Mouse (Mus musculus) MEL-GATA-1-ER (cell line): ENCODE data around the gene Chchd3.

Experiments used
- DNase-seq: peaks from one replicate; pipeline ENCODE4 v3.0.0-alpha.2; 2012; ENCODE audit warnings: low read depth; ENCODE audit errors: extremely low read depth

The Chchd3 gene

DNA sequence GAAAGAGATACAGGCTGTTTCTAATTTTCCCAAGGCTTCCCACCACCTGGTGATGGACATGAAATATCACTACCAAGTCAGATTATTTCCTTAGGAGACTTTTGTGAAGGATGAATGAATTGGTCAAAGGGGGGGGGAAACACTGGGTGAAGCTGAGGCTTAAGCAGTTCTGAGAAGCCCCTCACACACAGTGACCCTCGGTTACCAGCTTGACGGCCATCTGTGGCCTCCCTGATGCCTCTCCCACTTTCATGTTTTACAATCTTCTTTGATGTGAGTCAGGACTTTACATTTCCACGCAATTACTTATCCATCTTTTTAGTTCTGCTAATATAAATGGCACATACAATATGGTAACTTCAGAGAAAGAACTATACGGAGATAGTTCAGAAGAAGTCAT, 252.3 kb downstream of the Chchd3 start:
- no peak for DNase-seq

DNA sequence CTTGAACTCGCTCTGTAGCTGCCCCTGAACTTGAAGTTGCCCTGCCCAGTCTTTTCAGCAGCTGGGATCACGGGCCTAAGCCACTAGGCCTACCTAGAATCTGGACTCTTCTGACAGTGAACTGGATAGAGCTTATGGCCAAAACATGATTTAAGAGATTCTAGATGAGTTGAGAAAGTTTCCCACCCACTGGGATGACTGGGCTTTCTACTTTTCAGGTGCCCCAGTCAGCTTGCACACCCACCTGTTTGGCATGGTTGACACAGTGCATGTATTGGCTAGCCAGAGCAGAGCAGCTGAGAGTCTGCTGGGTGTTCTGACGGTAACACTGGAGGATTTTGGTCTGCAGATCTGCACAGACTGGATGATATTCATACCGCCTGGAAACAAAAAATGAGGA, 256.4 kb downstream of the Chchd3 start:
- DNase-seq: no peak

GRCm38 (mm10) chr6:32801776-32802175, 258.3 kb downstream of the Chchd3 start:
- no peak for DNase-seq

- no peak for DNase-seq
These were observed 262.5 kb downstream of the Chchd3 start for GRCm38 (mm10) chr6:32797525-32797924.

DNA sequence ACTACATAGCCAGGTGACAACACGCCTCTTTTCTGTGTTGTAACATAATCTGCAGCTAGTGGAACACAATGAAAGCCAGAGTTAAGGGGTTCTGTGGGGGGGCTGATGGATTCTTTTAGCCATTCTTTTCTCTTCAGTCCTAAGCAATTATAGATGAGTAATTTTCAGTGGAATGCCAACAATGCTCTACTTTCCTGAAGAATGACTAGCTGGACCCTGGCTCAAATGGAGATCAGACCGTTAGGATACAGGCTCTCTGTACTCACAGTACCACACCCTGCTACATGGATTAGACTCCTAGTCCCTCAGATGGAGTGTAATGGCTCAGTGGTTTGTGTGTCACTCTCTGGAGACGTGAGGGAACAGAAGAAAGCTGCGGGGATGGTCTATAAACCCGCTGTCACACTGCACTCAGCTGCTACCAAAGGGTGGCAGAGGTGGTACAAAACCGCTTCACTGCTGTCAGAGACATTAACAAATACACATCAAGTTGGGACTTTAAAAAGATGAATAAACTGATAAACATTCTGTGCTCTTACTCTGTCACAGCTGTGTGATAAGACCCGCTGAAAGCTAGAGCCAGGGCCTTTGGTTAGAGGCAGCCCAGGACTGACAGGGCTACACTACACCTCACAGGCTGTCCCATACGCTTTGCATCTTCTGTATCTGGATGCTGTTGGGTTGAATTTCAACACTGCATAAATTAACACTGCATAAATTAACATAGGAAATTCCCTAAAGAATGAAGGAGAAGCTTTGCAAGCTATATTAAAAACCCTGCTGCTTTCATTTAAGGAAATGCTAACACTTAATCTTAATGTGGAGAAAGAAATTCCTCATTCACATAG, 264.2 kb downstream of the Chchd3 start:
- no peak for DNase-seq

- no peak for DNase-seq
These were observed 266.5 kb downstream of the Chchd3 start for GRCm38 (mm10) chr6:32793575-32793974.

GRCm38 (mm10) chr6:32793163-32793562, 266.9 kb downstream of the Chchd3 start:
- DNase-seq: no peak

DNA sequence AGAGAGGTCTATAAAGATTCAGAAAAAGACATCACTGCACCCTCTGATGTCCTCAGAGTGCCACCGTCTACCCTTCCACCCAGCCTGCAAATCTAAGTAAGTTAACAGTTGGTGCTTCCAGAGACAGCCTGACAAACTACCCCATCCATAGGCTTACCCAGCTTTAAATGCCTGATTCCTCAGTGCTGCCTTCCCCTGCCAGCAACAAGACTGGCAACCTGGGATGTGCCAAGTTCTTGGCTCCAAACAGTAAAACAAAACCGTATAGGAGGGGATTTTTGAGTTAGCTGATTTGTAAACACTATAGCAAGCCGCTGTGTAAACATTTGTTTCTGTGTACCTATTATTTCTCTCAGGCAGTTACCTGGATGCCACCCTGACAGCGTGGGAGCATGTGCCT, 269.6 kb downstream of the Chchd3 start:
- DNase-seq: no peak

DNA sequence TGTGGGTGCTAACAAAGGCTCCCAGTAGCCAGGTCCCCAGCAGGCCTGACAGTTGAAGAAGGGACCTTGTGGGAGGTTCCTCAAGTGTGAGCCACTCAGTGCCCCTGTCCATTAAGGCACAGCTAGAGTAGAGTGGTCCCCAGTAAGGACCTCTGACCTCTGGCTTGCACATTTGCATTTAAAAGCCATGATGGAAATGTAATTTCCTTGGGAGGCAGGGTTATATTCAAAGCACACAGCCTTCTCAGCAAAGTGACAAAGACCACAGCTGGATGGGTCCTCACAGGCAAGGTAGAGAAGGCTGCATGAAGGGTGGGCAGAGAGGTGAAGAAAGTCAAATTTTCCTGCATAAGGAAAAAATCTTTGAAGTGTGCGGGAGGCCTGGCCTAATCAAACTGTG, 272.7 kb downstream of the Chchd3 start:
- DNase-seq: no peak

DNA sequence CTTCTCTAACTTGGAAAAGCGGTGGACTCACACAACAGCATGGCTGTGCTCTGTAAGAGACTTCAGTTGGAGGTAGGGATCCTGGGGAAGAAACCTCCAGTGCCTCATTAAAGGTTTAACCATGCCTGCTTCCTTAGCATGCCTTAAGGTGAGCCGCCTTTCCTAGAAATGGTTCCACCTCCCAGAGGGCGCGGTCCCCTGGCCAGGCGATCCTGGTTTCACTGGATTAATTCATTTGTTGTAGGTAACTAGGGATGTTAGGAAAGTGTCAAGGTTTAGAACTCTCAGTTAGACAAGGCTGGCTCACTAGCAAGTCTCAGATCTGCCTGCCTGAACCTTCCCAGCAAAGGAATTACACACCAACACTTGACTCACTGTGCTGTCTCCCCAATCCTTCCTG, 273.9 kb downstream of the Chchd3 start:
- DNase-seq: no peak

GRCm38 (mm10) chr6:32783102-32783501, 277.0 kb downstream of the Chchd3 start:
- DNase-seq: no peak

DNA sequence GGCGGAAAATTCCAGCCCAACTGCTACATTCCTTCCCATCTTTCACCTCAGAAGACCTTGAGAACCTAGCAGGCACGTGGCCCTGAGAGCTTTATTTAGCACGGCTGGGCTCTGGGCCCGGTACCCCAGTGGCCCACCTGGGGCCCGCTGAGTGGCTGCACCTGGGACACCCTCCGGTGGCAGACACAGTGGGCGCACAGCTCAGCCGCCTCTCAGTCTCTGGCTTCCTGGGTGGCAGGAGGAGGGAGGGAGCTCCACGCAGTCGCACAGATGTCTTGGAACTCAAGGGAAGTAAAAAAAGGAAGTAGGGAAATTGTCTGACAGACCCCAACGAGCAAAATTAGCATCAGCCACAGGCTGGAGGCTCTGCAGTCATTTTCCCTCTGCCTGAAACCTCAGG, 279.5 kb downstream of the Chchd3 start:
- no peak for DNase-seq

- no peak for DNase-seq
These were observed 283.7 kb downstream of the Chchd3 start for GRCm38 (mm10) chr6:32776384-32776783.

GRCm38 (mm10) chr6:32754524-32754923, 305.5 kb downstream of the Chchd3 start:
- no peak for DNase-seq

DNA sequence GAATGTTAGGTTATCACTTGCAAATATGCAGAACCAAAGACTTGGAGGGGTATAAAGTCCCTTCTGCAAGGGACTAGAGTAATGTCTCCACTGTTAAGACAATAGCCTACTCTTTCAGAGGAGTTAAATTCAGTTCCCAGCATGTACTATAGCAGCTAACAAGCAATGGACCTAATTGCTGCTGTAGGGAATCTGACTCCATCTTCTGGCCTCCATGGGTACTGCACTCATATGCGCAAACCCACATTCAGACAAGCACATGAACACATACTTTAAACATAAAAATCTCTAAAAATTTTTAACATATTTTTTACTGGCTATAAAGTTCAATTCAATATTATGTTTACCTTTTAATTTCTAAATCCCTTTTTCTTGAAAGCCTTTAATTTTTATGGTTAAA, 310.2 kb downstream of the Chchd3 start:
- DNase-seq: peak; percentile 8

DNA sequence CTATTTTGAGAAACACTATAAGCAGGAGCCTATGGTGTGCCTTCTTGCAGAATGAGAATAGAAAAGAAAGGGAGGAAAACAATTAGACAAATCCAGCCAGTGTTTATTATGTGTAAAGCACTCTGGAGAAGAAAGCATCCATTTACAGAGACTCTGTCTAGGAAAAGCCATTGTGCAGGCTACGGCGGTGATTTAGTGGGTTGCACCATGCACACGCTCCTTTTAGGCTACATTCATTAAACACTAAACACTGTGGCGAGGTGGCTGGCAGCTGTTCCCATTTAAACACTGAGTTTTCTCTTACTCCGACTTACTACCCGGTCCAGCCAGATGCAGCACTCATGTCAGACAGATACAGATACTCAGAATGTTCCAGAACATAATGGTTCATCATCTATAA, 311.3 kb downstream of the Chchd3 start:
- no peak for DNase-seq

DNA sequence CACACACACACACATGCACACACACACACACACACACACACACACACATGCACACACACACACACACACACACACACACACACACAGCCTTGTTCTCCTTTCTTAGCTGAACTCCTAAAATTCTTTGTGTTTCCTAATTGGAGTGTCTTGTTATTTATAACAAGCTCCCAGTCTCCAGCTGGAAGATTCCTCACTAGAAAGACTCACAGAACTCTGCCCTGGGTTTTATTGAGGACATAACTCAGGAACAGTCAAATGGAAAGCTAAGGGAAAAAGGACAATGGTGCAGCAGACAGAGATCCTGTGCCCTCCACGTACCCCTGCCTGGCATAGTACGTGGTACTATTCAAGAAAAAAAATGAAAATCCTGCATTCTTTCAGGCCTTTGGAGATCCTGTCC, 312.7 kb downstream of the Chchd3 start:
- DNase-seq: no peak
